Mouse (Mus musculus) thymus, adult 2 months (tissue): ENCODE data around the gene Gm44965.

Experiments
- CTCF ChIP-seq: fragments of 200-500 bp; IDR thresholded peaks from 2 replicates; pipeline ENCODE4 v1.5.1; 2012; ENCODE audit warnings: mild to moderate bottlenecking, control low read depth, low read length, moderate library complexity, borderline replicate concordance; ENCODE audit not compliant: control insufficient read depth, poor library complexity, insufficient read depth; ENCODE audit errors: extremely low read depth
- POLR2A ChIP-seq: fragments of 200-500 bp; IDR thresholded peaks from 2 replicates; pipeline ENCODE4 v1.6.1; 2012; ENCODE audit warnings: mild to moderate bottlenecking, low read length, control low read depth, moderate library complexity; ENCODE audit not compliant: control insufficient read depth, poor library complexity, insufficient read depth; ENCODE audit errors: extremely low read depth

DNA sequence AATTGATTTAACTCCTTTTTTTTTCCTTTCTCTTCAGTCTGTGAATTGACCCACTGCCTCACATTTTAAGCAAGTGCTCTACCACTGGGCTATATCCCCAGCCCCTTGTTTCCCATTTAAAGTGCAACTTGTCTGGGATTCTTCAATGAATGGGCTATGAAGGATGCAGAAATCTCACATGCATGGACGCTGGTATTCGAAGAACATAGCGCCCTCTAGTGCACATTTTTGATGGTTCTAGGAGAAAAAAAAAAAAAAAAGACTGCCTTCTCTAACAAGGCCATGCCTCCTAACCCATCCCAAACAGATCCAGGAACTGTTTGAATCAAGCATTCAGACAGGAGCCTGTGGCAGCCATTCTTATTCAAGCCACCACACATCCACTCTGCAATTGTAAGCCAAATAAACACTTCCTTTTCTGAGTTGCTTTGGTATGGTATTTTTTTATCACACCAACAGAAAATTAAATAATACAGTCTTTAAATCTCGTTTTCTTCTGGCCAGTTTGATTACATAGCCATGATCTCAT lies 49.1 kb downstream of the Gm44965 start:
- no peak for TF ChIP-seq CTCF
- TF ChIP-seq POLR2A, result no peak
